ENCODE assay signal across 9 mouse cellular contexts in the genomic region with DNA sequence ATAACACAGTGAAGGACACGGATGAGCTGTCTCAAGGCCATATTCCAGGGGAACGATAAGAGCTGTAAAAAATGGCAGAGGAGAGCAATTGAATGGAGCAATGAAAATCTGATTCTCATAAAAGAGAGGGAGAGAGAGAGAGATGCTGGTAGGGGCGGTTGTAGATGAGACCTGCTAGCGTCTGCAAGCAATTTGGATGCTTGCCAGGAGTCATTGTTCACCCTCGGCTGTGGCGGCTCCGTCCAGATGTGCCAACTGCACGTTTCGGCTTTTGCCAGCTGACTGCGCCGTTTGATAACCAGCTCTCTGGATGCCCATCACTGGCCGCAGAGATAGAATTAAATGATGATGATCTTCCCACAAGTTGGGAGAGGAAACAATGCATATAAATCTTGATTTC.
DNase-seq lines count a peak whose midpoint lies in the region; ATAC-seq lines count a peak whose summit lies in the region.
"Had no signal": no experiment of that assay in that cellular context is flagged by ENCODE, and none has a peak within 500 bp of the region (broad histone marks: within the 10 kb centered on the region; RNA-seq: fewer than 3 reads in every experiment).

No protein-coding gene starts in this region.

- no peak overlapping the region for H3K9ac ChIP-seq in kidney, embryonic 15.5 days
- H3K9ac ChIP-seq: midbrain, embryonic 12.5 days had no signal

- H3K4me3 ChIP-seq in kidney, embryonic 15.5 days (replicated peaks), result no peak overlapping the region
- H3K4me3 ChIP-seq: midbrain, embryonic 12.5 days had no signal

- peaks cover 8% of the 10 kb centered on the region; the same call in 1 of the 2 replicates for H3K36me3 ChIP-seq in kidney, embryonic 15.5 days

- ATAC-seq in kidney, embryonic 15.5 days (replicated peaks; ENCODE audit: low FRiP score), result no peak
- ATAC-seq in erythroid progenitor cell, adult 5-6 weeks (replicated peaks; ENCODE audit: low FRiP score, poor library complexity, severe bottlenecking), result no peak

- 64% methylated on average over 12 of the region's 12 CpGs for WGBS in kidney, embryonic 15.5 days

- H3K4me1 ChIP-seq in kidney, embryonic 15.5 days, result peaks cover 16% of the 10 kb centered on the region; the same call in 1 of the 2 replicates

- peak; percentile 13 for DNase-seq in kidney, adult 9 months
- peak; percentile 71 for DNase-seq in adrenal gland, adult 2 months
- peak; percentile 66 for DNase-seq in brain, adult 2 months (ENCODE audit: low read depth, low spot score)
- peak; percentile 34 for DNase-seq in kidney, postnatal 36 days
- DNase-seq in frontal cortex, postnatal 25 days (ENCODE audit: low spot score in 2 of 2), result no peak
- DNase-seq in spleen, postnatal 4 days (ENCODE audit: low spot score in 2 of 2), result no peak

- H3K27ac ChIP-seq in kidney, embryonic 15.5 days, result no peak overlapping the region
- H3K27ac ChIP-seq: midbrain, embryonic 12.5 days had no signal

- H3K27me3 ChIP-seq in kidney, embryonic 15.5 days, result no peaks in the 10 kb centered on the region
- H3K27me3 ChIP-seq: midbrain, embryonic 12.5 days had no signal

- H3K9me3 ChIP-seq in kidney, embryonic 15.5 days (replicated peaks), result no peaks in the 10 kb centered on the region
- H3K9me3 ChIP-seq: midbrain, embryonic 12.5 days had no signal

- H3K4me2 ChIP-seq in kidney, embryonic 15.5 days, result no peak overlapping the region
- H3K4me2 ChIP-seq: midbrain, embryonic 12.5 days had no signal

Comparison
In these comparisons a context has a peak if more than half of its experiments do, and no peak if none do; other contexts are left out.
1. DNase-seq: peak in kidney, adult 9 months (single experiment), adrenal gland, adult 2 months (single experiment), brain, adult 2 months (single experiment) and kidney, postnatal 36 days (2 of 2); none in frontal cortex, postnatal 25 days (0 of 2) and spleen, postnatal 4 days (0 of 2).